Mouse (Mus musculus): ENCODE measurements around the gene Aaed1. TPM values are rescaled to one million over a fixed set of nuclear protein-coding genes. Genes with fewer than 3 reads are reported as not detected.

Aaed1 gene
- total RNA-seq, 2 experiments from 2014 or later = 19.0 to 20.8 TPM

GRCm38 (mm10) chr13:64306078-64306477, 6.4 kb downstream of the Aaed1 start:
- DNase-seq (ENCODE audit: extremely low spot score in 1 of 2, low spot score in 2 of 2) = peak; percentile 36 to 43
- Histone ChIP-seq H3K27ac (no peak overlapping the region), H3K4me3 (no peak overlapping the region)
- intact Hi-C loops (cut with DNase I) = loop anchor here (2.0 to 5.0 kb wide), 3 partner anchors 57 to 204 kb away; no protein-coding TSS in a partner anchor
- TF ChIP-seq CTCF (IDR thresholded peaks at IDR 0.05) = peak; percentile 87

DNA sequence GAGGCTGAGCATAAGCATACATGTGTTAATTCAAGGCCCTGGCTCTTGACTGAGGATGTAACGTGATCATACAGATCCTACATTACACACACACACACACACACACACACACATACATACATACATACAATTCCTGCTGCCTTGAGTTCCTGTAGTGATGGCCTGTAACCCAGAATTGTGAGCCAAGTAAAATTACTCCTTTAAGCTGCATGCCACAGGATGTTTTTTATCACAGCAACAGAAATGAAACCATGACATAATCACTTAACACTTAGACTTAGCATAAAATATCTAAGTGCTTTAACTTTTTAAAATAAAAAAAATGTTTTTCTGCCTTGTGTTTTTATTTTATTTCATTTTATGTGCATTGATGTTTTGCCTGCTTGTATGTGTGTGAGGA, 13.4 kb downstream of the Aaed1 start:
- Histone ChIP-seq H3K27ac (no peak overlapping the region), H3K4me3 (no peak overlapping the region)
- no peak for TF ChIP-seq CTCF (IDR thresholded peaks at IDR 0.05)
- intact Hi-C loops (cut with DNase I) = no loop called here
- no peak for DNase-seq (ENCODE audit: extremely low spot score in 1 of 2, low spot score in 2 of 2)

DNA sequence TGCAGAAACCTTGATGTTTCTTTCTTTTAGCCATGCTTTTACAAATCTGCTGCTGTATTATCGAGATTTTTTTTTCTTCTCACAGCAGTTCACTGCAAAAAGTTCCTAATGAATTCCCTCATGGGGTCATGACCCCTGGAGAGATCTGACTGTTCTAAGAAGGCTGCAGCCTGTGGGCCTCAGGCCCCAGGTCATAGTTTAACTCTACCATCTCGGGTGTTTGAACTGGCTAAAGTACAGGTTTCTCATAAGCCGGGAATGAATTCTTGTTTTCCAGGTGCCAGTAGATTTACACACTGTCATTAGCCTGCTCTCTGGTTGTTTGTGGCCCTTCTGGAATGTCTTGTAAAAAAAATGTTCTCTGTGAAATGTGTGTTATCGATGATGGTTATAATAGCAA, 25.7 kb downstream of the Aaed1 start:
- H3K4me3 ChIP-seq = no peak overlapping the region
- no peak for DNase-seq (ENCODE audit: extremely low spot score in 1 of 2, low spot score in 2 of 2)
- TF ChIP-seq CTCF (IDR thresholded peaks at IDR 0.05) = no peak
- intact Hi-C loops (cut with DNase I) = no loop called here
- no peak overlapping the region for H3K27ac ChIP-seq

- intact Hi-C loops (cut with DNase I) = no loop called here
- no peak for TF ChIP-seq CTCF (IDR thresholded peaks at IDR 0.05)
- Histone ChIP-seq H3K27ac (no peak overlapping the region), H3K4me3 (no peak overlapping the region)
- DNase-seq (ENCODE audit: extremely low spot score in 1 of 2, low spot score in 2 of 2) = no peak
These were observed 26.2 kb downstream of the Aaed1 start for GRCm38 (mm10) chr13:64286321-64286720.

- peak; percentile 29 for TF ChIP-seq CTCF (IDR thresholded peaks at IDR 0.05)
- intact Hi-C loops (cut with DNase I) = no loop called here
These were observed 27.8 kb downstream of the Aaed1 start for GRCm38 (mm10) chr13:64284676-64285075.

GRCm38 (mm10) chr13:64280940-64281339, 31.6 kb downstream of the Aaed1 start:
- H3K27ac ChIP-seq = no peak overlapping the region
- DNase-seq (ENCODE audit: extremely low spot score in 1 of 2, low spot score in 2 of 2) = no peak
- TF ChIP-seq CTCF (IDR thresholded peaks at IDR 0.05) = no peak
- no peak overlapping the region for H3K4me3 ChIP-seq
- intact Hi-C loops (cut with DNase I) = no loop called here

More at GRCm38 (mm10) chr13:64284676-64285075, 27.8 kb downstream of the Aaed1 start:
- Histone ChIP-seq H3K27ac (no peak overlapping the region), H3K4me3 (no peak overlapping the region)
- no peak for DNase-seq (ENCODE audit: extremely low spot score in 1 of 2, low spot score in 2 of 2)

GRCm38 (mm10) chr13:64275754-64276127, 36.8 kb downstream of the Aaed1 start:
- no peak overlapping the region; the same call in 1 of the 2 replicates for H3K4me3 ChIP-seq
- no peak for TF ChIP-seq CTCF (IDR thresholded peaks at IDR 0.05)
- no peak overlapping the region for H3K27ac ChIP-seq
- intact Hi-C loops (cut with DNase I) = no loop called here
- no peak for DNase-seq (ENCODE audit: extremely low spot score in 1 of 2, low spot score in 2 of 2)

DNA sequence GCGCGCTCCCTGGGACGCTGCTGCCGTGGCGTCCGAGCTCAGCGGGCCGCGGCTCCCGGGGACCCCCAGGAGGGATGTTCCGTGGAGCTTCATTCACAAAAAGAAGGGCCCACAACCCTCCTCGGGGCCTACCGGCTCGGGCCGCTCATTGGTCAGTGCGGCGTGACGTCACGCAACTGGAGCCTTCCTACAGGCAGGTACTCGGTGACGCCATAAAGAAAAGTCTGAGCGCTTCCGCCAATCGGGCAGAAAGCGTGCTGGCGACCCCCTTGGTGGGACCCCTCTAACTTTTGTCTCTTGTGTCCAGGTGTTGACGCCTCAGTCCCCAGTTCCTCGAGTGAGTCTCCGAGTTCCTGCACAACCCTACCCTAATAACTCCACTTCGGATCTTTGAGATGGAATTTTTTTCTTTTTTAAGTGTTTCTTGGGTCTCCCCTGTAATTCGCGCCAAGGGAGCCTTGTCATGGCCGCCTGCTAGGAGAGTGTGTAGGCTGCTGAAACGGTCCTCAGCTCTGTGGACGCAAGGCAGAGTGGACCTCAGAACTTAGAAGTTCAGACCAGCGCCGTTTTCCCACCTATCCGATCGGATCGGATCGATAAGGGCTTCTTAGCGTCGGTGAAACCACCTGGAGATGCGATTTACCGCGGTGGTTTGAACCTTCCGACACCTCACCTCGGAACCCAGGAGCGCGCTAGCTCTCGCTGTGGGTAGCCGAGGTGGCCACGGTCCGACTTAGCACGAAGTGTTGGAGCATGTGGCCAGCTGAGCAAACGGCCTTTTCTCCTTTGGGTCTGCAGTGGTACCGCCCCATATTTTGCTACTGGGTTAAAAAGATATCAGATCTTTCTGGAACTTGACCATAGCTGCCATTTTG, 37.4 kb downstream of the Aaed1 start, which contains the start of gene Cdc14b:
Gene Cdc14b (minus strand): TSS at position 412 of the 875 bp plus-strand sequence.
- H3K4me3 ChIP-seq = peak within 1 kb of the TSS; percentile 73
- intact Hi-C loops (cut with DNase I) = no loop called here
- TF ChIP-seq CTCF (IDR thresholded peaks at IDR 0.05) = no peak
- peak; percentile 72 to 79 for DNase-seq (ENCODE audit: extremely low spot score in 1 of 2, low spot score in 2 of 2)
- no peak within 1 kb of the TSS for H3K27ac ChIP-seq

DNA sequence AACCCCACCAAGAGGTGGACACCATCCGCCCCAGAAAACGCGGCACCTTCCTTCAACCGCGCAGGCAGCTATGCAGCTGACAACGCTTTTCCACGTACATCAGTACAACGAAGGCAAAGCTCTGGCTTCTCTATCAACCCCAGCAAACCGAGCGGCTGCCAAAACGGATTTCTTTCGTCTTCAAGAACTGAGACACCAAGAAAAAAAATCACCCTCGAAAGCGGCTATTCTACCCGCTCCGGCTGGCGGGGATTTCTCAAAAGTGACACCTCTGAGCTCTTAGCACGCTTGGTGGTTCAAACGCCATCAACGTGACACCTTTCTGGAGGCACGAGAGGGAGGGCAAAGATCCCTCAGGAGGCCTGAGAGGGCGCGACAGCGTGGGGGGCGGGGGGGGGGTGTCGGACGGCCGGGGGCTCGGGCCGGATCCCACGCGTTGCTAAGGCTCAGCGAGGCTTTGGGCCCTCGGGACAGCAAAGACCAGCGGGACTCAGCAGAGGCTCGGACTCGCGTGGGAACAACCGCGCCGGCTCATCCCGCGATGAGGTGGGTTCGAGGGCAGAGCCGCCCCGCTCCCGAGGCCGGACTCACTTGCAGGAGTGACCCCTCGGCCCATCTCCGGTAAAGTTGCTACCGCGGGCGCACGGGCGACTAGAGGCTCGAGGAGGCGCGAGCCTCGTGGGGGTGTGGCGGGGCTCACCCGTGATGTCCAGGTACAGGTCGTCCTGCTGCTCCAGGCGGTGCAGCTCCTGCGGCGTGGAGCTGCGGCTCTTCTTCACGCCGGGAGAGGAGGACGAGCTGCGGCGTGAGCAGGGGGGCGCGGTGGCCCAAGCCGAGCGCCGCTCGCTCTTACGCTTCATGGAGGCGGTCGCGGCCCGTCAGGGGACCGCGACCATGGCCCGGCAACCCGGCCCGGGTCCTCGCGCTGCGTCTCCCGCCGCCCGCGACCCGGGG, 38.3 kb downstream of the Aaed1 start:
- peak; percentile 26 to 33 for DNase-seq (ENCODE audit: extremely low spot score in 1 of 2, low spot score in 2 of 2)
- TF ChIP-seq CTCF (IDR thresholded peaks at IDR 0.05) = no peak
- peak overlapping the region; percentile 73 for H3K4me3 ChIP-seq
- intact Hi-C loops (cut with DNase I) = no loop called here
- H3K27ac ChIP-seq = no peak overlapping the region

- H3K4me3 ChIP-seq = no peak overlapping the region; the same call in none of the 2 replicates
- no peak overlapping the region for H3K27ac ChIP-seq
- no peak for TF ChIP-seq CTCF (IDR thresholded peaks at IDR 0.05)
- intact Hi-C loops (cut with DNase I) = no loop called here
- DNase-seq (ENCODE audit: extremely low spot score in 1 of 2, low spot score in 2 of 2) = no peak
These were observed 39.2 kb downstream of the Aaed1 start for GRCm38 (mm10) chr13:64273352-64273751.

GRCm38 (mm10) chr13:64268384-64268783, 44.1 kb downstream of the Aaed1 start:
- intact Hi-C loops (cut with DNase I) = no loop called here
- no peak overlapping the region for H3K4me3 ChIP-seq

DNA sequence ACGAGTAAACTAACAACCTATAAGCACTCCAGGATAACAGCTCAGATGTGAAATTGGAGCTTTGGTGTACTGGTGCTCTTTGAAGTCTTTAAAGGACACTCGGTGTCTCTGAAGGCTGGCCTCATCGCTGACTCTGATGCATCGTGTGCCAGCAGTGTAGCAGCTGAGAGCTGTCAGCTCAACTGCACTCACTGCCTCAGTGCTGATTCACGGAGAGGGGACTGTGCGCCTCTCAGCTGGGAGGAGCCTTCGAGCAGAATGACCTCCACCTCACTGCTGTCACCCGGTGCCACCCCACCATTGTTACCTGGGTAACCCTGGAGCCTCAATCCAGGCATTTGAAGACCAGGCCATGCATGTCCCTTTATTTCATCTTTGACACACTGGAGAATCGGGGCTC, 45.4 kb downstream of the Aaed1 start:
- no peak for DNase-seq (ENCODE audit: extremely low spot score in 1 of 2, low spot score in 2 of 2)
- Histone ChIP-seq H3K27ac (no peak overlapping the region), H3K4me3 (no peak overlapping the region)
- no peak for TF ChIP-seq CTCF (IDR thresholded peaks at IDR 0.05)
- intact Hi-C loops (cut with DNase I) = no loop called here

More at GRCm38 (mm10) chr13:64268384-64268783, 44.1 kb downstream of the Aaed1 start:
- no peak for DNase-seq (ENCODE audit: extremely low spot score in 1 of 2, low spot score in 2 of 2)
- no peak overlapping the region for H3K27ac ChIP-seq
- TF ChIP-seq CTCF (IDR thresholded peaks at IDR 0.05) = no peak
